Mouse (Mus musculus) right cerebral cortex, adult 18-20 months (tissue): ENCODE results near the gene Cactin.

Source experiments
- DNase-seq: peaks from one replicate; pipeline ENCODE4 v3.0.0; 2022; ENCODE audit warnings: mixed read lengths

Cactin gene

GRCm38 (mm10) chr10:81365672-81366476, 45.0 kb downstream of the Cactin start, which contains the start of gene 4930404N11Rik:
Gene 4930404N11Rik, minus strand, starts transcription at chr10:81365816.
- DNase-seq = no peak

GRCm38 (mm10) chr10:81366477-81367206, 45.7 kb downstream of the Cactin start:
- no peak for DNase-seq

GRCm38 (mm10) chr10:81367207-81367495, 46.2 kb downstream of the Cactin start:
- no peak for DNase-seq

- no peak for DNase-seq
Measured at GRCm38 (mm10) chr10:81375322-81375721, 54.4 kb downstream of the Cactin start.
